Mouse (Mus musculus) mouse trophoblast stem cell (cell line): ENCODE data around the gene Rnls.

Source experiments
- in situ Hi-C, 2 experiments: fragments of 300-500 bp; cut with MseI, MboI; formaldehyde crosslinking; loops; 2 replicates in 1 of 2; 3 replicates in 1 of 2; pipeline ENCODE4 v1.15.1; 2025

Rnls gene

DNA sequence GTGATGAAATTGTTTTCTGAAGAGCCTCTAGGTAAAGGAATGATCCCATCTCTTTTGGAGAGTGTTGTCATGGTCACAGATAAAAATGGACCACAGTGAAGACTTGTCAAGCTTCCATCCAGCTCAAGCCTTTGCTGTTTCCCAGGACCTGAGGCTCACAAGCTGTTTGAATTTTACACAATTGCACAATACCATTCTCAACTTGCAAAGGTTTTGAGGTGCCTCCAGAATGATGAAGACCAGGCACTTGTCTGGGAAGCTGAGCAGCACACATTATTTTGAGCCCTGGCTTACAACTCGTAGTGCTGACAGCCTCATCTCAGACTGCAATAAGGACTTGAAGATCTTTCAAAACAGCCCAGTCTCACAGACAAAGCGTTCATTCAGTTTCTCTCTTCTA, 200.0 kb downstream of the Rnls start:
- in situ Hi-C loops = no loop called here

DNA sequence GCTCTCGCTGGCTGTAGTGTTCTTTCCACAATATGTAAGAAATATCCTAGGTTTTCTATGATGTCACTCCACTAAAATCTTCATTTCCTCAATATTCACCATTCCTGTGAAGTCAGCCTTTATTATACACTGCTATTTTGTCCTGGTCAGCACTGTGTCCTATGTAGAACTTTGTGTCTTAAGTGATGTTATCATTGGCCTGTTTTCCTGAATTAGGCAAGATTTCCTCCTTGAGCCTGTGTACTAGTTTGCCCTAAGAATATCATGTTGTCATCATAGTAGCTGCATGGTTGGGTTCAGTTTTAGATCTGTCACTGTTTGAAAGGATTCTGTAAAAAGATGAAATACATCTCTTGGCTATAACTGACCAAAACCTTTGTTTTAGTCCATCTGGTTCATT, 203.3 kb downstream of the Rnls start:
- in situ Hi-C loops = no loop called here

DNA sequence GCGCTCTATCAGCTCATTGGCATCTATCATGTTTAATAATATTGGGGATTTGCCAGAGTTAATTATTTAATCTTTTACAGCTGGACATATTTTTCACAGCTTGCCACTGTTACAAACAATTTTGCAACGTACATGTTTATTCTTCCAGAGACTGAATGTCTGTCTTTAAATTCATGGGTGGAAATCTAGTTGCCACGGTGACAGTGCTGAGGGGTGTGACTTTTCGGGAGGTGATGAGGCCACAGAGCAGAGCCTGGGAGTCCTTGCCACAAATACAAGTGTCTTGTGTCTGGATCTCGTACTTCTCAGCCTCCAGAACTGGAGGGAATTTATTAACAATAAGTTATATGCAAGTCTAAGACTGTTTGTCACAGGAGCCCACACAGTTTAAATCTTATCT, 212.5 kb downstream of the Rnls start:
- in situ Hi-C loops = no loop called here

DNA sequence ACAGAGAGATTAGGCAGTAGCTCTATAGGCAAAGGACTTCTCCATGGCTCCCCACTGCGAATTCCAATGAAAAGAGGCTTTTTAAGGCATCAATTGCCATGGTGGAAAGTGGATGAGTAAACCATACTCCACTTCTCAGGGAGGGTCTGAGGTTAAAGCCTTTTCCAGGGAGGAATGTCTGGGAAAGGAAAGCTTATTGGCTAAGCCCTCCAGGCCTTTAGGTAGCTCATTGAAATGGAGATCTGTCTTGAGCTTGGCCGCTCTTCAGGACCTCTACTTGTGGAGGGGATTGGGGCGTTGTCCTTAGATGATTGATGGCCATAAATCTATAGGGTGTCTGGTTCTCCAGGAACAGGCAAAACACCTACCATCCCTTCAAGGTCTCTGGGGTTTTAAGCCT, 213.2 kb downstream of the Rnls start:
- in situ Hi-C loops = no loop called here

DNA sequence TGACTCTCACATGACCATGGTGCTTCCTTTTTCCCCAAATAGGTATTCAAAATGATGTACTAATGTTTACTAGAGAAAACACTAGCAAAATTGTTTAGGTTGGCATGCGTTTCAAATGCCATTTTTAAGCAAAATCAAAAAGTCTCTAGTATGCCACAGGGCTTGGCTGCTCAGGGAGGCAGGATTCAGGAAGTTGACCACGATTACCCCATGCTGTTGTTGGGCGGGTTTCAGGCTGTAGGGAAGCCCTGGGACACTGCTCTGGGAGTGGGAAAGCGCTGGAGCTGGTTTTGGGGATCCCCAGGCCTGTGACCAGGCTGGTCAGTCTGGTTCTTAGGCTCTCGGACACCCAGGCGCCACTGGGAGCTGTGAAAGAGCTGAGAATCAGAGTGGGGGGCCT, 213.7 kb downstream of the Rnls start:
- in situ Hi-C loops = no loop called here

DNA sequence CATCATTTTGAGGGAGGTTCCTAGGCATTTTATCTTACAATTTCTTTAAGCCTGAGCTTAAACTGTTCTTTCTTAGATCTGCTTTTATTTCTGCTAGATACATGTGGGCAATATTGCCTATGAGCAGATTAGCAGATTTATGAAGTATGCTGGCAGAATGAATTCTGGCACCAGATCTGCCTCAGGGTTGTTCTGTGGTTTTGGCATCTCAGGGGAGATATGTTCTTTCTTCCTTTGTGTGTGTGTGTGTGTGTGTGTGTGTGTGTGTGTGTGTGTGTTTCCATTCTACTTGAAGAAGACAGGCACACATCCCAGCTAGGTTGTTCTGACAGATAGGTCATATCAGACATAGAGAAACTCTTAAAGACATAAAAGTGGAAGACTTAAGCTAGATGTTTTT, 218.1 kb downstream of the Rnls start:
- in situ Hi-C loops = no loop called here

DNA sequence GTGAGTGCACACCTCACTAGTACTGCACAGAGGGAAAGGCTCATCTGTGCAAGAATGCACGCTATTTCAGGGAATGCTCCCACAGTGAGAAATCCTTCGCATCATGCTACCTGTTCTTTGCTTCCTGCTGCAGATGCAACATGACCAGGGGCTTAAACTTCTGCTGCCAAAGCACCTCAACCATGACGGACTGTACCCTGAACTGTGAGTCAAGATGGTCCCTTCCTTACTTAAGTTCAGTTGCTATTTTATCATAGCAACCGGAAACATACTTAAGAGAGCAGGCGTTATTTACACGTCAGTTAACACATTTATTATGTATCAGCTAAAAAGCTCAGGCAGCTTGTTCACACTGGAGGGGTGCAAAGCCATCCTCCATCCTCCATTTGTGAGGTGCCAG, 222.2 kb downstream of the Rnls start:
- in situ Hi-C loops = no loop called here

DNA sequence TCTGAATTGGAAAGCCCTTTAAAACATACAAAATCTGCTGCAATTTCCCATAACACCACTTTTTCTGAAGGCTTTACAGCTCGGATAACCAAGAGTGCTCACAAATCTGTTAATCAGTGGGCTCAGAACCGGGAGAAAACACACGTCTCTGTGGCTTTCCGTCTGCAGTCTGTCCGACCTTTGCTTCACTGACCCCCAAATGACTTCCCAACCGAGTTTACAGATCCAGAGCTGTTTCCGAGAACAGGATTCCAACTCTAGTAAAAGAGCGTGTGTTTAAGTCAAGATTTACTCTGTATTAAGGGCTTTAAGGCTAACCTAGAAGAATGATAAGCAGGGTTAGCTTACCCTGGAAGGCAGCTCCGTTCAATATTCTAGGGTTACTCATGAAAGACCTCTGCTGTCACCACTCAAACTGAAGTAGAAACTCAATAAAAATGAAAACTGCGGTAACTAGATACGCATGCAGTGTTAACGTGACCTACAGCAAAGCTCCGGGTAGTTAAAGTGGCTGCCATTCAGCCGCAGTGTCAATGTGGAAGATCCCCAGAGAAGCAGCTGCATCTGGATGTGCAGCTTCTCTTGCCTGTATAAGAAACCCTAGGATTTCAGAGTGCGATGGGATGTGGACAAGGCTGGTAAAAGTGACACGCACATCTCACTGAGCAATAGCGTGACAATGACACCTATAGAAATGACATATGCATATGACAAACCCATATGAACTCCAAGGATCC, 224.4 kb downstream of the Rnls start:
- in situ Hi-C loops = no loop called here

DNA sequence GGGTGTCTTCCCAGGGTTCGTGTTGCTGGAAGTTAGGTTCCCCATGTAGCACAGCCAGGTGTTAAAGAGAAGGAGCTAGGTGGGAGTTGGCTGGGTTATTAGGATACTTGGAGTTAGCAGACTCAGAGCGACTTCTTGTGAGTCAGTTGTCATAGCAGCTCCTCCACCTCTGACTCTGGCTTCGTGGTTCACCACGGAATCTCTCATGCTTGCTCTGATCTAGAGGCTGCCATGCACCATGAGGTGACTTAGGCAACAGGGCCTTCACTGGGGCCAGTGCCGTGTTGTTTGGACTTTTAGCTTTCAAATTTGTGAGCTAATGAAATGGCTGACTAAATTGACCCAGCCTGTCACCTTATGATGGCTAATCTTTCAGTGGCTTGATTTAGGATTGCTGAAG, 227.3 kb downstream of the Rnls start:
- in situ Hi-C loops = no loop called here

DNA sequence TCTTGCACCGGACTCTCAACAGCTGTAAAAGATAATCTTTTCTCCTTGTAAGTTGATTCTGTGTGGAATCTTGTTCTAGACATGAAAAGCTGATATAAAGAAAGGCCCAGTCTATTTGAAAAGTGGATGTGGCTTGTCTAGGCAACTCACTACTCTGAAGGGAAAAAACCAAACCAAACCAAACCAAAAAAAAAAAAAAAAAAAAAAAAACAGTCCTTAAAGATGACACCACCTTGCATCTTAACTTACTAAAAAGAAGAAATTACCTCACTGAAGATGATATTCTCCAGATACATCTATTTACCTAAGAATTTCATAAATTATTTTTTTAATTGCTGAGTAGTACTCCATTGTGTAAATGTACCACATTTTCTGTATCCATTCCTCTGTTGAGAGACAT, 230.2 kb downstream of the Rnls start:
- in situ Hi-C loops = no loop called here

DNA sequence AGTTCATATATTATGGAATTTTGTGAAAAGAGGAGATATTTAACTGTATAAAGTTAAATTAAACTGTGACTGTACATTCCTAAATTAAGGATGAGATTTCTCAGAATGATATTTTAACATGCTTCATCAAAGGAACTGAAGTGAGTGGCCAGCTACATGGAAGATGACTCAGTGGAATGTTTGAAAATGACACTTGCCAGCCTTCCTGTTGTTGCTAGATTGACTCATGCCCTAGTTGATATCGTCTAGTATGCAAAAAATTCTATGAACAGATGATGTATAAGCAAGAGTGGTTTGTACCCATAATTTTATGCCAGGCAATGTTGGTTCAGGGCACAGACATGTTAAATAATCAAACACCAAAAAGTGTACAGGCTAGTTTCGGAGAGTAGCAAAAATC, 232.2 kb downstream of the Rnls start:
- in situ Hi-C loops = no loop called here

DNA sequence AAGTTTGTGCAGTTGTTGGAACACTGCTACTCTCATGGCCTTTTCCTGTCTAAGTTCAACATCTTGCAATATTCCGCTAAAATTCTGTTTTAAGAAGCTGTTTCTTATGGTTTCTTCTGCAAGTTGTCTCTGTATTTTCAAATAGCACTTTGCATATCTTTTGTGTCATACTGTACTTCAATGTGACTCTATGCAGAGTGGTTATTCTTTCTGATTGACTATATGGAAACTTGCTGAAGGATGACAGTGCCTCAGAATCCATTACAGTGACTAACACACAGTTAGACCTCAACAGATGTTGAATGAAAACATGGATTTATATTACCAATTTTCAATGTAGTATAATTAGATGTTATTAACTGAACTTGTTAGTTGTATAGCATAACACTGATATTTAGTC, 232.9 kb downstream of the Rnls start:
- in situ Hi-C loops = no loop called here

DNA sequence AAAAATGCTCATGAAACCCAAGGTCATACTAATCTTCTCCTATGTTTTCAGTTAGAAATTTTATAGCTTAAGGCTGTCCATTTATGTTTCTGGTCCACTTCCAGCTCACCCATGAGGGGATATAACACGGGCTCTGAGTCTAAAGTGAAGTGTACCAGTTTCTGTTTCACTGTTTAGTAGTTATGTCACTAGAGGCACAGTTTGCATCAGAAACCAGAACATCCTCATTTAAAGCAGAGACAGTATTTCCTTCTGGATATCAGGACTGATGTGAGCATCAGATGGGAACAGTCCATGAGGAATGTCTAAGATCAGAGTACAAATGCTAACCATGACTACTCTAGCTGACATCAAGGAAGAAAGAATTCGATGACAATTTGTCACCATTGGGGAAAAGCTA, 233.9 kb downstream of the Rnls start:
- in situ Hi-C loops = no loop called here

DNA sequence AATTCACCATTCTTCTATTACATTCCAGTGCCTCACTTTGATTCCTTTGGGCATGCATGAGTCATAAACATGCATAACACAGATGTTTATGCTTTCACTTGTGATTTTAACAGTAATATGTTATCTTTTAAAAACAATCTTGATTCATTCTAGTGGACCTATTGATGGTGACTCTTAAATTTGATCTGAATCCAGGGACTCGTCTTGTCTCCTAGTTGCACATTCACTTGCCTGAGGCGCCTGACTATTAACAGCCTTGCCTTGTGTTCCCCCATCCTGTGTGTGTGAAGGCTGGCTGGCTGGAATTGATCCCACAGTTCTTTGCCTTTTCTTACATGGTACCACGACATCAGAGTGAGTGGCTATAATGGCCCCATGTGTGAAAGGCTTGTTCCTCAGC, 243.7 kb downstream of the Rnls start:
- in situ Hi-C loops = no loop called here

DNA sequence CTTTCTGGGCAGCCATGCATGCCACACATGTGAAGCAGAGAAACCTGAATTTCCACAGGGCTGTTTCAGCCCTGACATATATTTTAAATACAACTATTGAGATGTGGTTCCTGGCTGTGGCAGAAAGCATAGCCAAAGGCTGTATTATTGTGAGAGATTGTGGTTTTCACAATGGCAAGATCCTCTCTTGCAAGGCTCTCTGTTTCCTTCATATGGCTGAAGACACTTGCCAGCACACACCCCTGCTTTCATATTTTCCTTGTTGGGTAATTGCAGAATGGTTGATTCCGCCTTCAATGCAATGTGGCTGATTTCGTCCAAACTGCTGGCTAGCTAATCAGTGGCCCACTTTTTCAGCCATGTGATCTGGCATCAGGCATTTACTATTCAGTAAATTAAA, 248.9 kb downstream of the Rnls start:
- in situ Hi-C loops = no loop called here

DNA sequence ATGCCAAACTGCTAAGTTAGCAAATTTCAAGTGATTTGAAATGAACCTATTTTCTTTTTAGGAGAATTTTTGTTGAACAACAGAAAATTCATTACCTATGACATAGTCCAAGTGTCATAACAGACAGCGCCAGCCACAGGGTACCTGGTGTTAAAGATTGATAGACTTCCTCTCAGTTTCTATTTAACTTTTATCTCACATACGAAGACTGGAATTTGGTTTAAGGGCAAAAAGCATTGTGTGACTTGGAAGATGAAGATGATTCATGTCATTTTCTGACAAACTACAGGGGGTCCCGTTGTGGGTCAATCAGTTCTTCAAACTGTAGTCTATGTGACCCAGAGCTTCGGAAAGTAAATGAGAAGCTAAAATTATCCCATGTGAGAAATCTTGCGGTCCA, 254.8 kb downstream of the Rnls start:
- in situ Hi-C loops = no loop called here

DNA sequence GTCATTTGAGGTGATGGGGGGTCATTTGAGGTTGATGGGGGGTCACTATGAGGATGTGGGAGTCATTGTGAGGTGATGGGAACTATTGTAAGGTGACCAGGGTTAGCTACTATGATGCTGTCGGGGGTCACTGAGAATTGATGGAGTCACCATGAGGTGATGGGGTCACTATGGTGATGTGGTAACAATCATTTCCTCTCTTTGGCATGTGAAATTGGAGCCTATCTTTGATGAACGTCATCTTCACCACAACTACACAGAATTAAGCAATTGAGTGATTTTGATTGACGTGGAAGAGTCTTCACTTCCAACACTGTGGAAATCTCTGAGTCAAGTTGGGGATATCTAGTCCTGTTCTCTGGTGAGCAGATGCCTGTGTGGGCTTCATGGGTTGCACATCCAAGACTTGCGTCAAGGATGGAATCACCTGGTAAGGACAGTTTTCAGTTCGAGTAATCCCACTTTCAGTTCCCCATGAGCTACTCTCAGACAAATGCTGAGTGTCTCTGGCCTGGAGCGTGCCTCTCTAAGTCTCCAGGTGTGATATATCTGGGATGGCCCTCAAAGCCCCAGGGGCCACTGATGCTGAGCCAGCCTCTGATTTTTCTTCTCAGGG, 269.4 kb downstream of the Rnls start:
- in situ Hi-C loops = no loop called here

DNA sequence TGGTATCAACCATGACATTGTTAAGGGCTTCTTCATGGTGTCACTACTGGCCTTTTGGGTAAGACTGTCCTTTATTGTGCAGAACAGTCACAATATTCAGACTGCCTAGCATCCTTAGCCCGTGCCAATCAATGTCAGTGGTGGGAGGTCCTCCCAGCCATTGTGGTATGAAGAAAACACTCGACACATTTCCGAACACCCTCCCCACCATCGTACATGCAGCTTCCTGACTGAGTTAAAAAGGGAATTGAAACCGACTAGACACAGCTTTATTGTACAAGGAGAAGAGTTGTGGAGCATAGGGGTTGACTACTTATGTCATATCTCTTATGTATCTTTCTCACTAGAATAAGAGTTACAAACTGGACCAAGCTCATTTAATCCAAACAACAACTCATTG, 272.1 kb downstream of the Rnls start:
- in situ Hi-C loops = no loop called here

DNA sequence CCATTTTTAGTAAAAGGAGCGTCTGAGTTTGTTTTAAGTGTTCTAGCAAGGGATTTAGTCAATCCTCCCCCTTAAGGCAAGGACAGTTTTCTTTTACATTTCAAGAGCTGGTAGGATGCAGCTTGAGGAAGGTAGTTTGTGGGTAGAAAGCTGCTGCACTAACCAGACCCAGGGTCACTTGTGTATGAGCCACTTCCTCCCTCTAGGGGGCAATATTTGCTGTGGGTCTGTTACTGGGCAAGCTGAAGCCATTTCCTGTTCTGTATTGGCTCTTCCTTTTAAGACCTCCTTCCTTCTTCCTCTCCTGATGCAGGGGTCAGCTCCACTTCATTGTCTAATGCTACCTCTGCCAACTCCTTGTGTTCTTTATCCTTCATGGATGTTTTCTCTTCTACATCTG, 273.2 kb downstream of the Rnls start:
- in situ Hi-C loops = no loop called here

DNA sequence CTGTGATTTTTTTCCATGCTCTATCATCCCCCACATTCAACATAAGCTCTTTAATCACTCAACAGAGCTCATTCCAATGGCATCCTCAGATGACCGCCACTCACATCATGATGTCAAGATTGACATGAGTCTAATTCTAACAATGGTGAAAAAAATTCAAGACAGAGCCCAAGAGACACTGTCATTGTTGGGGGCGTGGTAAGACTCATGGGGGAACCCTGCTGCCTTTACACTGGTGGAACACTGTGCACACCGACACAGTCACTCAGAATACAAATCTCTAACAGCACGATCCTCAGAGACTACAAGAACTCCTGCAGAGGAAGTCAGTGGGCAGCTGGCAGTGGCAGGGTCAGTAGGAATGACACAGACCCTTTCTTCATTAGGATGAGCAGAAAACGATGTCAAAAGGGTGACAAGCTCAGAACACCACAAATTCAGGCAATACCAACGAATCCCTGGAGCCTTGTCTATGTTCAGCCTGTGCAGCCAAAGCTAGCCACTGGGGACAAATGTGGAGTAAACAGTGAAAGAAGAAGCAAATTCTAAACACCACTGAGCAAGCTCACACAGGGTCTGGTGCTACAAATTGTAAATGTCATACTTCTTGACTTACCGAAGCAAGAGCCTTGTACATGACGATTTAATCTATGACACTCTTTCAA, 277.3 kb downstream of the Rnls start:
- in situ Hi-C loops = no loop called here

DNA sequence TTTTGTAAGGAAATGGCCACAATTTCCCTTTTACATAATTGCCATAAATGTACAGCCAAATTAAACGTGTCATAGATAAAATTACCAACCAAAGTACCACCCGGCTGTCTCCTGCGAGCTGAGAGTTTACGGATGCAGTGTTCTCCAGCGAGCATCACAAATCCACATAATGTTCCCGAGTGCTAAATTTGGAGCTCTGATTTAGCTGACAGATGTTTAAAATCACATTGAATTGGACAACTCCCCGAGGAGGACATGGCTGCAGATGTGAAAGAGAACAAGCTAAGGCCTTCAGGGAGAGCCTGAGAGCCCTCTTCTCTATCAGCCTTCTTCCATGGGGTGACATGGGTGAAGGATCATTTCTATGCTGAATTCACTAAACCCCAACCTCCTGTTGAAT, 278.3 kb downstream of the Rnls start:
- in situ Hi-C loops = no loop called here

DNA sequence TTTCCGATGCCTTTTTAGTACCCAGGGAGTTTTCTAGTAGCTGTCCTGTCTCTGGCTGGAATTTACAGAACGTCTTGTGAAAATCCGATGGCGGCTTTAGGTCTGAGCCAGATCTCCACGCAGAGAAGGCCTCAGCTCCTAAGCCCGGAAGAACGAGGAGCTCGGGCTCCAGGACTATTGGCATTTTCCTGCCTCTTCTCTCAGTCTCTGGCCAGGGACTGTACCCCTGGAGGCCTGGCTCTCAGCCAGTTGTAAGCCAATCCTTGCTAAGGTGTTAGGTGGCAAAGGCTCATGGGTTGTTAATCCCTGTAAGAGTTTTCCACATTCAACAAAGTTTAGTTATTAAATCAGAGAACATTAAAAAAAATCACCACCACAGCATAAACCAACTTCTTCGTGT, 281.7 kb downstream of the Rnls start:
- in situ Hi-C loops = no loop called here

DNA sequence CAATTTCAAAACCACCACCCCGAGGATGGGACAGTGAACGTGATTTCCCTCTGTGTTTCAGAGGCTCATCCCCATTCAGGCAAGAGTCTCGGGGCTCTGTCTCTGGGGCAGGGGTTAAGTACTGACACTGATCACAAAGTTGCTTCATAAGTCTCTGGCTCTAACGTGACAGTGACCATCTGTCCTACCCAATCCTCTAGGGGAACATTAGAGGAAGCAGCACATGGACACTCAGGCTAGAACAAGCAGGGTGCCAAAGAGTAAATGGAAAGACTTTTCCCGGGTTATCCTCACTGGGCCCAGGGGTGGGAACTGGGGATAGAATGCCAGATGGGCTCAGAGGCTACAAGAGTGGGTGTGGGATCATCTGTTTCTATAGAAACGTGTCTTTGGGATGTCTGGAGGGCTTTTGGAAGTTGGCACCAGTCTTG, 282.1 kb downstream of the Rnls start:
- in situ Hi-C loops = no loop called here
